Mouse (Mus musculus): ENCODE data around the gene Gm10260. TPM values are rescaled to one million over a fixed set of nuclear protein-coding genes. Genes with fewer than 3 reads are reported as not detected.

Gene Gm10260
- polyA plus RNA-seq, 1 experiment = 3.9 TPM

GRCm38 (mm10) chr13:97791664-97792063, 31.2 kb upstream of the Gm10260 start:
- Histone ChIP-seq H3K36me3 (ENCODE audit: control insufficient read depth, insufficient read depth, low read length) (no peaks in the 10 kb centered on the region), H3K4me1 (ENCODE audit: control insufficient read depth, insufficient read depth, low read length) (no peaks in the 10 kb centered on the region), H3K4me3 (ENCODE audit: insufficient read depth, low read depth, low read length) (no peak overlapping the region), H3K27me3 (replicated peaks; ENCODE audit: control insufficient read depth, insufficient read depth, low read length) (no peaks in the 10 kb centered on the region), H3K27ac (ENCODE audit: insufficient read depth, low read depth, low read length) (no peak overlapping the region)
- WGBS = 59% methylated on average over 6 of the region's 6 CpGs
- no peak for DNase-seq
- TF ChIP-seq CTCF (conservative IDR thresholded peaks at IDR 0.05; ENCODE audit: insufficient read depth, insufficient read length, low read depth, low read length) = no peak
- no peak for TF ChIP-seq POLR2A (IDR thresholded peaks at IDR 0.05; ENCODE audit: low read depth, low read length)

GRCm38 (mm10) chr13:97789782-97790450, 29.5 kb upstream of the Gm10260 start:
- peak; percentile 4 for DNase-seq
- TF ChIP-seq CTCF (conservative IDR thresholded peaks at IDR 0.05; ENCODE audit: insufficient read depth, insufficient read length, low read depth, low read length) (no peak), POLR2A (IDR thresholded peaks at IDR 0.05; ENCODE audit: low read depth, low read length) (no peak)
- no peak overlapping the region for H3K4me3 ChIP-seq (ENCODE audit: insufficient read depth, low read depth, low read length)
- no peak overlapping the region for H3K27ac ChIP-seq (ENCODE audit: insufficient read depth, low read depth, low read length)
- no peaks in the 10 kb centered on the region for H3K27me3 ChIP-seq (replicated peaks; ENCODE audit: control insufficient read depth, insufficient read depth, low read length)
- H3K36me3 ChIP-seq (ENCODE audit: control insufficient read depth, insufficient read depth, low read length) = no peaks in the 10 kb centered on the region
- H3K4me1 ChIP-seq (ENCODE audit: control insufficient read depth, insufficient read depth, low read length) = no peaks in the 10 kb centered on the region
- 62% methylated on average over 12 of the region's 12 CpGs for WGBS

- Histone ChIP-seq H3K27ac (ENCODE audit: insufficient read depth, low read depth, low read length) (no peak overlapping the region), H3K27me3 (replicated peaks; ENCODE audit: control insufficient read depth, insufficient read depth, low read length) (no peaks in the 10 kb centered on the region), H3K36me3 (ENCODE audit: control insufficient read depth, insufficient read depth, low read length) (no peaks in the 10 kb centered on the region), H3K4me1 (ENCODE audit: control insufficient read depth, insufficient read depth, low read length) (no peaks in the 10 kb centered on the region), H3K4me3 (ENCODE audit: insufficient read depth, low read depth, low read length) (no peak overlapping the region)
- WGBS = 76% methylated on average over 10 of the region's 10 CpGs
- no peak for DNase-seq
- TF ChIP-seq CTCF (conservative IDR thresholded peaks at IDR 0.05; ENCODE audit: insufficient read depth, insufficient read length, low read depth, low read length) (no peak), POLR2A (IDR thresholded peaks at IDR 0.05; ENCODE audit: low read depth, low read length) (no peak)
Observed at GRCm38 (mm10) chr13:97785167-97785835, 24.9 kb upstream of the Gm10260 start.

- 88% methylated on average over 8 of the region's 8 CpGs for WGBS
- H3K27ac ChIP-seq (ENCODE audit: insufficient read depth, low read depth, low read length) = no peak overlapping the region
- TF ChIP-seq CTCF (conservative IDR thresholded peaks at IDR 0.05; ENCODE audit: insufficient read depth, insufficient read length, low read depth, low read length) (no peak), POLR2A (IDR thresholded peaks at IDR 0.05; ENCODE audit: low read depth, low read length) (no peak)
- H3K4me3 ChIP-seq (ENCODE audit: insufficient read depth, low read depth, low read length) = no peak overlapping the region
- H3K4me1 ChIP-seq (ENCODE audit: control insufficient read depth, insufficient read depth, low read length) = no peaks in the 10 kb centered on the region
- no peaks in the 10 kb centered on the region for H3K27me3 ChIP-seq (replicated peaks; ENCODE audit: control insufficient read depth, insufficient read depth, low read length)
- H3K36me3 ChIP-seq (ENCODE audit: control insufficient read depth, insufficient read depth, low read length) = no peaks in the 10 kb centered on the region
- DNase-seq = no peak
Observed at GRCm38 (mm10) chr13:97783423-97784143, 23.2 kb upstream of the Gm10260 start.

GRCm38 (mm10) chr13:97782063-97782462, 21.6 kb upstream of the Gm10260 start:
- no peaks in the 10 kb centered on the region for H3K27me3 ChIP-seq (replicated peaks; ENCODE audit: control insufficient read depth, insufficient read depth, low read length)
- H3K36me3 ChIP-seq (ENCODE audit: control insufficient read depth, insufficient read depth, low read length) = no peaks in the 10 kb centered on the region
- 60% methylated on average over 7 of the region's 7 CpGs for WGBS
- no peak for DNase-seq
- H3K27ac ChIP-seq (ENCODE audit: insufficient read depth, low read depth, low read length) = no peak overlapping the region
- TF ChIP-seq CTCF (conservative IDR thresholded peaks at IDR 0.05; ENCODE audit: insufficient read depth, insufficient read length, low read depth, low read length) (no peak), POLR2A (IDR thresholded peaks at IDR 0.05; ENCODE audit: low read depth, low read length) (no peak)
- no peak overlapping the region for H3K4me3 ChIP-seq (ENCODE audit: insufficient read depth, low read depth, low read length)
- no peaks in the 10 kb centered on the region for H3K4me1 ChIP-seq (ENCODE audit: control insufficient read depth, insufficient read depth, low read length)

- 77% methylated on average over 7 of the region's 7 CpGs for WGBS
- H3K27me3 ChIP-seq (replicated peaks; ENCODE audit: control insufficient read depth, insufficient read depth, low read length) = no peaks in the 10 kb centered on the region
- no peak for DNase-seq
- no peaks in the 10 kb centered on the region for H3K36me3 ChIP-seq (ENCODE audit: control insufficient read depth, insufficient read depth, low read length)
- no peak for TF ChIP-seq CTCF (conservative IDR thresholded peaks at IDR 0.05; ENCODE audit: insufficient read depth, insufficient read length, low read depth, low read length)
- TF ChIP-seq POLR2A (IDR thresholded peaks at IDR 0.05; ENCODE audit: low read depth, low read length) = no peak
- no peak overlapping the region for H3K27ac ChIP-seq (ENCODE audit: insufficient read depth, low read depth, low read length)
- no peak overlapping the region for H3K4me3 ChIP-seq (ENCODE audit: insufficient read depth, low read depth, low read length)
- no peaks in the 10 kb centered on the region for H3K4me1 ChIP-seq (ENCODE audit: control insufficient read depth, insufficient read depth, low read length)
Observed at GRCm38 (mm10) chr13:97781637-97782036, 21.2 kb upstream of the Gm10260 start.

- H3K27ac ChIP-seq (ENCODE audit: insufficient read depth, low read depth, low read length) = no peak overlapping the region
- 76% methylated on average over 2 of the region's 2 CpGs for WGBS
- TF ChIP-seq POLR2A (IDR thresholded peaks at IDR 0.05; ENCODE audit: low read depth, low read length) = no peak
- no peak for TF ChIP-seq CTCF (conservative IDR thresholded peaks at IDR 0.05; ENCODE audit: insufficient read depth, insufficient read length, low read depth, low read length)
Observed at GRCm38 (mm10) chr13:97780556-97780955, 20.1 kb upstream of the Gm10260 start.

More at GRCm38 (mm10) chr13:97780556-97780955, 20.1 kb upstream of the Gm10260 start:
- Histone ChIP-seq H3K4me1 (ENCODE audit: control insufficient read depth, insufficient read depth, low read length) (no peaks in the 10 kb centered on the region), H3K27me3 (replicated peaks; ENCODE audit: control insufficient read depth, insufficient read depth, low read length) (no peaks in the 10 kb centered on the region), H3K4me3 (ENCODE audit: insufficient read depth, low read depth, low read length) (no peak overlapping the region), H3K36me3 (ENCODE audit: control insufficient read depth, insufficient read depth, low read length) (no peaks in the 10 kb centered on the region)
- no peak for DNase-seq
